Mouse (Mus musculus) stomach, embryonic 16.5 days (tissue): ENCODE data around the gene Pde10a. TPM values are rescaled to one million over a fixed set of nuclear protein-coding genes. Genes with fewer than 3 reads are reported as not detected.

Experiments
- ATAC-seq: fragments of 200-750 bp; cut with Nextera tagmentation; 2 replicates; pipeline ENCODE4 v1.8.0; 2017; ENCODE audit warnings: moderate number of reproducible peaks, moderate TSS enrichment; ENCODE audit not compliant: insufficient read depth, low FRiP score
- H3K27ac ChIP-seq: fragments of 300-500 bp; sonication (generic); 2 replicates; pipeline ENCODE4 v1.5.1; 2014; ENCODE audit warnings: low read length
- H3K27me3 ChIP-seq: fragments of 300-500 bp; sonication (generic); 2 replicates; pipeline ENCODE4 v1.6.1; 2014; ENCODE audit warnings: low read length, control low read depth, mixed read lengths; ENCODE audit not compliant: control insufficient read depth, insufficient read depth
- H3K36me3 ChIP-seq: fragments of 300-500 bp; sonication (generic); 2 replicates; pipeline ENCODE4 v1.6.1; 2014; ENCODE audit warnings: low read length; ENCODE audit not compliant: control insufficient read depth, insufficient read depth
- H3K4me1 ChIP-seq: fragments of 300-500 bp; sonication (generic); 2 replicates; pipeline ENCODE4 v1.6.1; 2014; ENCODE audit warnings: low read length, control low read depth, mixed read lengths; ENCODE audit not compliant: control insufficient read depth, insufficient read depth
- H3K4me2 ChIP-seq: fragments of 300-500 bp; sonication (generic); 2 replicates; pipeline ENCODE4 v1.6.1; 2014; ENCODE audit warnings: low read depth, low read length, mixed read lengths
- H3K4me3 ChIP-seq: fragments of 300-500 bp; sonication (generic); replicated peaks from 2 replicates; pipeline ENCODE4 v1.5.1; 2014; ENCODE audit warnings: mild to moderate bottlenecking, low read length
- H3K9ac ChIP-seq: fragments of 300-500 bp; sonication (generic); 2 replicates; pipeline ENCODE4 v1.6.1; 2014; ENCODE audit warnings: low read length
- H3K9me3 ChIP-seq: fragments of 300-500 bp; sonication (generic); replicated peaks from 2 replicates; pipeline ENCODE4 v1.6.1; 2016; ENCODE audit warnings: low read length, control low read depth; ENCODE audit not compliant: control insufficient read depth
- WGBS: fragments of 180-500 bp; shearing (Covaris S2); extraction: QIAGEN DNeasy Blood & Tissue Kit; methylation state at CpG from one replicate; pipeline ENCODE4 v1.1.7; 2014; 5-methylcytosine and 5-hydroxymethylcytosine counted together
- polyA plus RNA-seq: library from polyadenylated mRNA; unstranded; fragments of >200 nt; fragmentation: Nextera tagmentation; extraction: Ambion mirVana; gene quantifications from 2 replicates; pipeline ENCODE4 v1.2.1, GENCODE M21; 2015

The Pde10a gene
- polyA plus RNA-seq, 1 experiment from 2014 or later = 1.2 TPM

DNA sequence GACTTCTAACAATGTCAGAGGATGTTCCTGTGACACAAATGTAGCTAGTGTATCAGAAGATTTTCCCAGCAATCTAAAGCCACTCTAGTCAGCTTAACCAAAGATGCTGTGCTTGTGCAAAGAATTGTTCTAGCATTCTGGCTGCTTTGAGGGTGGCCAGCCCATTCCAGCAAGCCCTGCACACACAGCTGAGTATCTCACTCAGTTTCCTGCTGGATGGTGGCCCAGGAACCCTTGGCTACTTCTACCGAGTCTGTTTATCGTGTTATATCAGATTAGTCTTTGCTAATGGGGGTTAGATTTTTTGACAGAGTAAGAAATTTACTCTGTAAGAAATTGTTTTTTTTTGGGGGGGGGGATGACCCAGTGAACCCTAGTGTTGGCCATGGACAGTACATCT, 95.9 kb downstream of the Pde10a start:
- ATAC-seq = no peak
- no peak overlapping the region for H3K27ac ChIP-seq
- no peak overlapping the region for H3K4me3 ChIP-seq
- H3K27me3 ChIP-seq = no peaks in the 10 kb centered on the region
- H3K4me1 ChIP-seq = no peaks in the 10 kb centered on the region
- no peaks in the 10 kb centered on the region for H3K36me3 ChIP-seq
- 39% methylated on average over 2 of the region's 2 CpGs for WGBS
- H3K9ac ChIP-seq = no peak overlapping the region
- no peak overlapping the region for H3K4me2 ChIP-seq
- no peaks in the 10 kb centered on the region for H3K9me3 ChIP-seq

DNA sequence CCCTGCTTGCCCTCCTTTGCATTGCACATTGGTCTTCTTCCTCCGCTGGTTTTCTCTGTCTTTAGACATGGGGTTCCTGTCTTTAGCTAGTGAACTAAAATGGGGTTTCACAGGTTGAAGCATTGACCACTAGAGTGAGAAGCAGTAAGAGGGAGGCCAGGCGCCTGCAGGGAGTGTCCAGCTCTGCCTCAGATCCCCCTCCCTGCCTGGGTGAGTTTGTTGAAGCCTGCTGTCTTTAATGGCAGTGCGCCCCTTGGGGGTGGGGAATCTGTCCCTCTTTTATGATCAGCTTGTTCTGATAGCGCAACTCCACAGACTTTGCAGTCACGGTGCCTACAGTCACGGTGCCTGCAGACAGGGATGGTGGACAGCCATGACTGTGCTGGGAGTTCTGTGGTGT, 96.7 kb downstream of the Pde10a start:
- Histone ChIP-seq H3K4me3 (no peak overlapping the region), H3K4me1 (no peaks in the 10 kb centered on the region), H3K9ac (no peak overlapping the region), H3K4me2 (no peak overlapping the region), H3K9me3 (no peaks in the 10 kb centered on the region), H3K27ac (no peak overlapping the region), H3K36me3 (no peaks in the 10 kb centered on the region), H3K27me3 (0 out of 2 replicates have a peak, but pooled peaks cover 2% of the 10 kb centered on the region)
- ATAC-seq = no peak
- WGBS = 48% methylated on average over 6 of the region's 6 CpGs

DNA sequence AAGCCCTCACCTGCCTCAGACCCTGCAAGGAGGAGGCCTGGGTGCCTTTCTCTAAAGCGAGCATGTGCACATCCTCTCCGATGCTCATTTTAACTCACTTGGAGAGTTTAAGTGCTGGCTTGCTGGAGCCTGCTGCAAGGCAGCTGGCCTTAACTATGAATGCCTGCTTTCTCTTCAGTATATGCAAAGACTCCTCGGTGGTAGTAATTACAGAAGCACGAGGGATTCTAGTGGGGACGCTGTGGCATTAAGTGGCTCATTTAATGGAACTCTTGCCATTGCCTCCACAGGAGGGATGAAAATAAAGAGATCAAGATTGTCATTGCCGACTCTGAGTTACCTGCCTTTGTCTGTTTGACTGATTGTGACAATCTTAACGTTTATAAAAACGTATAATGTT, 101.2 kb downstream of the Pde10a start:
- no peaks in the 10 kb centered on the region for H3K4me1 ChIP-seq
- H3K9me3 ChIP-seq = no peaks in the 10 kb centered on the region
- H3K9ac ChIP-seq = no peak overlapping the region
- no peak overlapping the region for H3K4me3 ChIP-seq
- H3K36me3 ChIP-seq = no peaks in the 10 kb centered on the region
- no peak overlapping the region for H3K27ac ChIP-seq
- H3K4me2 ChIP-seq = no peak overlapping the region
- H3K27me3 ChIP-seq = 0 out of 2 replicates have a peak, but pooled peaks cover 2% of the 10 kb centered on the region
- WGBS = 69% methylated on average over 8 of the region's 8 CpGs
- no peak for ATAC-seq

DNA sequence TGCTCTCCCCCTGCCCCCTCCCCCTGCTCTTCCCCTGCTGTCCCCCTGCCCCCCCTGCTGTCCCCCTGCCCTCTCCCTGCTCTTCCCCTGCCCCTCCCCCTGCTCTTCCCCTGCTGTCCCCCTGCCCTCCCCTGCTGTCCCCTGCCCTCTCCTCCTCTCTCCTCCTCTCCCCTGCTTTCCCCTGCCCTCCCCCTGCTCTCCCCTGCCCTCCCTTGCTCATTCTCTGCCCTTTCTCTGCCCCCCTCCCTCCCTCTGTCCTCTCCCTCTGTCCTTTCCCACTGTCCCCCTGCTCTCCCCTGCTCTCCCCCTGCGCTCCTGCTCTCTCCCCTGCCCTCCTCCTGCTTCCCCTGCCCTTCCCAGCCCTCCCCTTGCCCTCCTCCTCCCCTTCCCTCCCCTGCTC, 106.5 kb downstream of the Pde10a start:
- Histone ChIP-seq H3K9ac (no peak overlapping the region), H3K9me3 (no peaks in the 10 kb centered on the region), H3K27me3 (no peaks in the 10 kb centered on the region), H3K36me3 (no peaks in the 10 kb centered on the region), H3K4me3 (no peak overlapping the region), H3K27ac (no peak overlapping the region), H3K4me2 (no peak overlapping the region), H3K4me1 (no peaks in the 10 kb centered on the region)
- 50% methylated on average over 1 of the region's 1 CpGs for WGBS
- no peak for ATAC-seq

DNA sequence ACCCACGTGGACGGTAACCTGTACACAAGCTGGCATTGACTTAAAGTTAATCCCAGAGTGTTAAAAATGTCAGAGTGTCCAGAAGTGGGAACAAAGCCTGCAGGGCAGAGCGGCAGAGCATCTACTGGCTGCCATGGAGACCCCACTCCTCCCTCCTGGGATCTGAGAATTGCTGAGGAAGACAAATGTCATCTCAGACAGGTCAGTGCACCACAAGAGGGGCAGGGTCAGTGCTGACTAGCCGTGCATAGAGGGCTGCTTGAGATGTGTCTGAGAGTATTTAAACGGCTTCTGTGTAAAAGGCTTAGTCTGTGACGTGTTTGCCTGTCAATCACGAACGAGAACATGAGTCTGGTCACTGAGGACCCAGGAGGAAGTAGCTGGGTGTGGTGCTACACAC, 108.4 kb downstream of the Pde10a start:
- no peak overlapping the region for H3K9ac ChIP-seq
- H3K4me3 ChIP-seq = no peak overlapping the region
- H3K4me1 ChIP-seq = no peaks in the 10 kb centered on the region
- no peak overlapping the region for H3K4me2 ChIP-seq
- H3K27ac ChIP-seq = no peak overlapping the region
- ATAC-seq = no peak
- H3K9me3 ChIP-seq = no peaks in the 10 kb centered on the region
- H3K36me3 ChIP-seq = no peaks in the 10 kb centered on the region
- H3K27me3 ChIP-seq = no peaks in the 10 kb centered on the region
- WGBS = 44% methylated on average over 8 of the region's 8 CpGs

DNA sequence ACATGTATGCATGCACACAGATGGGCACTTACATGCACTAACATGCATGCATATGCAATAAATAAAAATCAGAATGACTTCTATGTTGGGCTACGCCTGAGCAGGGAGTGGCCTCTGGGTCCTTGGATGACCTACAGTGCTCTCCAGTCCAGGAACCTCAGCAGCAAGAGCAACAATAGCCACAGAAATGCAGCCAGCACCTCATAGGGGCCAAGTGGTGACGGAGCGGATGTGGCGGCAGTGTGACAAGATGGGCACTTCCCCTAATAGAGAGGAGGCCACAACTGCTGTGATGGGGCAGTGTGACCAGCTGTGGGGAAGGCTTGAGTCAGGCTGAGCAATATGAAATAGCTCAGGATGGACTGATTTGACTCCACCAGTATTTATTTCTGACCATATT, 109.3 kb downstream of the Pde10a start:
- 91% methylated on average over 4 of the region's 4 CpGs for WGBS
- H3K27me3 ChIP-seq = no peaks in the 10 kb centered on the region
- no peak overlapping the region for H3K27ac ChIP-seq
- H3K4me1 ChIP-seq = no peaks in the 10 kb centered on the region
- H3K9ac ChIP-seq = no peak overlapping the region
- no peak overlapping the region for H3K4me3 ChIP-seq
- no peaks in the 10 kb centered on the region for H3K9me3 ChIP-seq
- no peak overlapping the region for H3K4me2 ChIP-seq
- no peak for ATAC-seq
- H3K36me3 ChIP-seq = no peaks in the 10 kb centered on the region

DNA sequence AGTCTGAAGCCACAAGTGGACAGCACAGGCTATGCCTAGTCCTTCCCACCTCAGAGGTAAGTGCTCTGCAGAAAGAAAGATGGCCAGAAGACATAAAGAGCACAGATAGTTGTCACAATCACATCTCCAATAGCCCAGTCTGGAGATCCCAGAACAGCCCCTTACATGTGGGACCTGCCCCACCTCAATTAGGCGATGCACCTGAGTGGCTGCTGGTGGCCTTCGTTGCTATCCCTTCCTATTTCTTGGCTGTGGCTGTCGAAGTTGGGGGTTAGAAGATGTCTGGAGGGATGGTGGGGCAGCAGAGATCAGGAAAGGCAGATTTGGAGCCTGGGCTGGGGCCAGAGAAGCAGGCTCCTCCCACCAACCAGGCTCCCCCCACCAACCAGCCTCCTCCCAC, 111.1 kb downstream of the Pde10a start:
- no peaks in the 10 kb centered on the region for H3K9me3 ChIP-seq
- H3K4me2 ChIP-seq = no peak overlapping the region
- H3K4me1 ChIP-seq = no peaks in the 10 kb centered on the region
- no peak for ATAC-seq
- H3K4me3 ChIP-seq = no peak overlapping the region
- WGBS = 66% methylated on average over 3 of the region's 3 CpGs
- no peaks in the 10 kb centered on the region for H3K36me3 ChIP-seq
- H3K27me3 ChIP-seq = no peaks in the 10 kb centered on the region
- no peak overlapping the region for H3K9ac ChIP-seq
- H3K27ac ChIP-seq = no peak overlapping the region

DNA sequence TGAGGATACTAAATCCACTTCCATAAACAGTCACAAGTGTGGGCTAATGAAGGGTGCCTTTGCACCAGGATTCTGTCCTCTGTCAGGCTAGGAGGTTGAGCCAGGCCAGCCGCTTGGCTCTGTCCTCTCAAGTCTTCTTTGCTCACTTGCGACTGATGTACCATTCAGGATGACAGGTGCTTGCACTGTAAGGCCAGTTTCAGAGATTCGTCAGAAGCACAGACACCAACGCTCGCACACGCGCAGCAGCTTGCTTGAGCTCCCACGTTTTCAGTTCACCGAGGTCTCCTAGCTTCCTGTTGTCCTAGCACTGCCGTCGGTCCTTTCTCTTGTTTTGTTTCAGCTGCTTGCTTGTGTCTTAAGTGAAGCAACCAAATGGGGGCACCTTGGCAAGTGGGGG, 111.5 kb downstream of the Pde10a start:
- 53% methylated on average over 11 of the region's 11 CpGs for WGBS
- no peak for ATAC-seq
- Histone ChIP-seq H3K36me3 (no peaks in the 10 kb centered on the region), H3K27ac (no peak overlapping the region), H3K27me3 (no peaks in the 10 kb centered on the region), H3K4me1 (no peaks in the 10 kb centered on the region), H3K4me3 (no peak overlapping the region), H3K9ac (no peak overlapping the region), H3K9me3 (no peaks in the 10 kb centered on the region), H3K4me2 (no peak overlapping the region)

DNA sequence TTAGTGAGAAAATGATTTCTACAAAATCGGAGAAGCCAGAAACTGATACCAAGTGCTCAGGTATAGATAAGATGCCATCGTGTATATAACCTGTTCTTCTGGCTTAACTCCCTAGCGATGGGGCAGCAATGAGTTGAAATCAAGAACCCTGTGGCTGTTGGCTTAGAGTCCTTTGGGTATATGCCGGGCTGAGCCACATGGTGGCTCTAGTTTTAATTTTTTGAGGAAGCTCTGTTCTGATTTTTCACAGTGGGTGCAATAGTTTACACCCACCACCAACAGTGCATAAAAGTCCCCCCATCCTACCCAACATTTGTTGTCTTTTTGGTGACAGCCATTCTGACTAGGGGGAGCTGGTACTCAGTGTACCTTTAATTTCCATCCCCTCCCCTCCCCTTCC, 112.0 kb downstream of the Pde10a start:
- H3K4me1 ChIP-seq = no peaks in the 10 kb centered on the region
- H3K4me3 ChIP-seq = no peak overlapping the region
- no peaks in the 10 kb centered on the region for H3K36me3 ChIP-seq
- no peak for ATAC-seq
- no peak overlapping the region for H3K4me2 ChIP-seq
- H3K27ac ChIP-seq = no peak overlapping the region
- no peaks in the 10 kb centered on the region for H3K27me3 ChIP-seq
- WGBS = 59% methylated on average over 4 of the region's 4 CpGs
- H3K9ac ChIP-seq = no peak overlapping the region
- no peaks in the 10 kb centered on the region for H3K9me3 ChIP-seq
